Mouse (Mus musculus) neural tube, embryonic 15.5 days (tissue): ENCODE results near the gene C1ql4. TPM values are rescaled to one million over a fixed set of nuclear protein-coding genes. Genes with fewer than 3 reads are reported as not detected.

ENCODE experiments used
- ATAC-seq: fragments of 200-750 bp; cut with Nextera tagmentation; 2 replicates; pipeline ENCODE4 v1.8.0; 2017; ENCODE audit warnings: mild to moderate bottlenecking, moderate TSS enrichment, moderate library complexity; ENCODE audit not compliant: low FRiP score
- H3K27ac ChIP-seq: fragments of 300-500 bp; sonication (generic); replicated peaks from 2 replicates; pipeline ENCODE4 v1.5.1; 2015; ENCODE audit warnings: mild to moderate bottlenecking, inconsistent platforms
- H3K27me3 ChIP-seq: fragments of 300-500 bp; sonication (generic); replicated peaks from 2 replicates; pipeline ENCODE4 v1.6.1; 2015; ENCODE audit warnings: inconsistent platforms
- H3K36me3 ChIP-seq: fragments of 300-500 bp; sonication (generic); 2 replicates; pipeline ENCODE4 v1.6.1; 2015; ENCODE audit warnings: inconsistent platforms
- H3K4me1 ChIP-seq: fragments of 300-500 bp; sonication (generic); 2 replicates; pipeline ENCODE4 v1.6.1; 2015; ENCODE audit warnings: inconsistent platforms
- H3K4me2 ChIP-seq: fragments of 300-500 bp; sonication (generic); 2 replicates; pipeline ENCODE4 v1.6.1; 2015; ENCODE audit warnings: inconsistent platforms, mild to moderate bottlenecking, moderate library complexity
- H3K4me3 ChIP-seq: fragments of 300-500 bp; sonication (generic); replicated peaks from 2 replicates; pipeline ENCODE4 v1.5.1; 2015; ENCODE audit warnings: mild to moderate bottlenecking, inconsistent platforms
- H3K9ac ChIP-seq: fragments of 300-500 bp; sonication (generic); replicated peaks from 2 replicates; pipeline ENCODE4 v1.6.1; 2015; ENCODE audit warnings: mild to moderate bottlenecking, inconsistent platforms
- H3K9me3 ChIP-seq: fragments of 300-500 bp; sonication (generic); replicated peaks from 2 replicates; pipeline ENCODE4 v1.6.1; 2016; ENCODE audit warnings: inconsistent platforms
- WGBS: fragments of 180-500 bp; shearing (Covaris S2); methylation state at CpG from one replicate; pipeline ENCODE4 v1.1.7; 2015; ENCODE audit warnings: mixed read lengths; 5-methylcytosine and 5-hydroxymethylcytosine counted together
- polyA plus RNA-seq: library from polyadenylated mRNA; unstranded; fragments of >200 nt; fragmentation: Nextera tagmentation; extraction: Ambion mirVana; gene quantifications from 2 replicates; pipeline ENCODE4 v1.2.1, GENCODE M21; 2015

The C1ql4 gene
- polyA plus RNA-seq, 1 experiment from 2014 or later, result 3.6 TPM

GRCm38 (mm10) chr15:99115065-99115423 is 27.4 kb upstream of the C1ql4 start:
- Histone ChIP-seq H3K36me3 (no peaks in the 10 kb centered on the region), H3K9me3 (no peaks in the 10 kb centered on the region), H3K4me1 (peaks cover 4% of the 10 kb centered on the region; the same call in 1 of the 2 replicates), H3K27ac (no peak overlapping the region), H3K27me3 (no peaks in the 10 kb centered on the region), H3K4me2 (no peak overlapping the region), H3K9ac (no peak overlapping the region), H3K4me3 (no peak overlapping the region)
- 88% methylated on average over 7 of the region's 7 CpGs for WGBS
- no peak for ATAC-seq

- no peaks in the 10 kb centered on the region for H3K36me3 ChIP-seq
- H3K4me1 ChIP-seq, result peaks cover 4% of the 10 kb centered on the region; the same call in 1 of the 2 replicates
- no peak for ATAC-seq
- H3K27me3 ChIP-seq, result no peaks in the 10 kb centered on the region
- H3K4me2 ChIP-seq, result no peak overlapping the region
- H3K9me3 ChIP-seq, result no peaks in the 10 kb centered on the region
- no peak overlapping the region for H3K4me3 ChIP-seq
- H3K9ac ChIP-seq, result no peak overlapping the region
- no peak overlapping the region for H3K27ac ChIP-seq
- 44% methylated on average over 14 of the region's 14 CpGs for WGBS
Observed at GRCm38 (mm10) chr15:99114312-99115064, 26.9 kb upstream of the C1ql4 start.

- Histone ChIP-seq H3K4me3 (no peak overlapping the region), H3K4me1 (peaks cover 4% of the 10 kb centered on the region; the same call in 1 of the 2 replicates), H3K9ac (no peak overlapping the region), H3K4me2 (peak overlapping the region; percentile 25), H3K27ac (no peak overlapping the region), H3K36me3 (no peaks in the 10 kb centered on the region), H3K9me3 (no peaks in the 10 kb centered on the region), H3K27me3 (no peaks in the 10 kb centered on the region)
- WGBS, result 8% methylated on average over 9 of the region's 9 CpGs
- no peak for ATAC-seq
Observed at GRCm38 (mm10) chr15:99113396-99113975, 25.9 kb upstream of the C1ql4 start.

GRCm38 (mm10) chr15:99112843-99113395 is 25.3 kb upstream of the C1ql4 start:
- no peak overlapping the region for H3K9ac ChIP-seq
- 32% methylated on average over 11 of the region's 11 CpGs for WGBS
- H3K4me3 ChIP-seq, result no peak overlapping the region
- H3K27me3 ChIP-seq, result no peaks in the 10 kb centered on the region
- no peak for ATAC-seq
- peaks cover 4% of the 10 kb centered on the region; the same call in 1 of the 2 replicates for H3K4me1 ChIP-seq
- H3K36me3 ChIP-seq, result no peaks in the 10 kb centered on the region
- H3K27ac ChIP-seq, result no peak overlapping the region
- no peaks in the 10 kb centered on the region for H3K9me3 ChIP-seq
- H3K4me2 ChIP-seq, result peak overlapping the region; percentile 25

- Histone ChIP-seq H3K36me3 (no peaks in the 10 kb centered on the region), H3K4me2 (no peak overlapping the region), H3K4me1 (peaks cover 4% of the 10 kb centered on the region; the same call in 1 of the 2 replicates), H3K27me3 (no peaks in the 10 kb centered on the region), H3K4me3 (no peak overlapping the region), H3K27ac (no peak overlapping the region), H3K9ac (no peak overlapping the region), H3K9me3 (no peaks in the 10 kb centered on the region)
- ATAC-seq, result no peak
- WGBS, result 77% methylated on average over 4 of the region's 4 CpGs
Observed at GRCm38 (mm10) chr15:99111809-99112208, 24.2 kb upstream of the C1ql4 start.

GRCm38 (mm10) chr15:99111139-99111538 is 23.5 kb upstream of the C1ql4 start:
- Histone ChIP-seq H3K4me3 (no peak overlapping the region), H3K9me3 (no peaks in the 10 kb centered on the region), H3K27me3 (no peaks in the 10 kb centered on the region), H3K9ac (no peak overlapping the region), H3K36me3 (no peaks in the 10 kb centered on the region), H3K27ac (no peak overlapping the region), H3K4me1 (peaks cover 4% of the 10 kb centered on the region; the same call in 1 of the 2 replicates), H3K4me2 (no peak overlapping the region)
- 92% methylated on average over 3 of the region's 3 CpGs for WGBS
- no peak for ATAC-seq

GRCm38 (mm10) chr15:99107866-99108265 is 20.2 kb upstream of the C1ql4 start:
- H3K9ac ChIP-seq, result no peak overlapping the region
- no peak overlapping the region for H3K27ac ChIP-seq
- H3K4me3 ChIP-seq, result no peak overlapping the region
- WGBS, result 84% methylated on average over 3 of the region's 3 CpGs
- H3K4me1 ChIP-seq, result no peaks in the 10 kb centered on the region
- H3K27me3 ChIP-seq, result no peaks in the 10 kb centered on the region
- no peak for ATAC-seq
- no peak overlapping the region for H3K4me2 ChIP-seq
- H3K36me3 ChIP-seq, result no peaks in the 10 kb centered on the region
- no peaks in the 10 kb centered on the region for H3K9me3 ChIP-seq

GRCm38 (mm10) chr15:99105238-99105637 is 17.6 kb upstream of the C1ql4 start:
- no peak for ATAC-seq
- H3K4me2 ChIP-seq, result no peak overlapping the region
- no peaks in the 10 kb centered on the region for H3K4me1 ChIP-seq
- peaks cover 12% of the 10 kb centered on the region; the same call in 1 of the 2 replicates for H3K27me3 ChIP-seq
- H3K4me3 ChIP-seq, result no peak overlapping the region
- no peak overlapping the region for H3K27ac ChIP-seq
- H3K9me3 ChIP-seq, result no peaks in the 10 kb centered on the region
- 47% methylated on average over 7 of the region's 7 CpGs for WGBS
- no peak overlapping the region for H3K9ac ChIP-seq
- H3K36me3 ChIP-seq, result no peaks in the 10 kb centered on the region

GRCm38 (mm10) chr15:99099984-99100383 is 12.4 kb upstream of the C1ql4 start:
- Histone ChIP-seq H3K4me3 (no peak overlapping the region), H3K4me2 (no peak overlapping the region), H3K4me1 (peaks cover 38% of the 10 kb centered on the region), H3K27me3 (peaks cover 63% of the 10 kb centered on the region), H3K9me3 (no peaks in the 10 kb centered on the region), H3K9ac (no peak overlapping the region), H3K36me3 (no peaks in the 10 kb centered on the region), H3K27ac (no peak overlapping the region)
- WGBS, result 49% methylated on average over 3 of the region's 3 CpGs
- ATAC-seq, result no peak

- Histone ChIP-seq H3K4me1 (peaks cover 45% of the 10 kb centered on the region), H3K27me3 (peaks cover 69% of the 10 kb centered on the region), H3K27ac (no peak overlapping the region), H3K36me3 (no peaks in the 10 kb centered on the region), H3K4me2 (peak overlapping the region; percentile 83), H3K9me3 (no peaks in the 10 kb centered on the region), H3K4me3 (0 out of 2 replicates have a peak overlapping the region, but pooled peaks have one; percentile 1), H3K9ac (no peak overlapping the region)
- no peak for ATAC-seq
- 2% methylated on average over 15 of the region's 15 CpGs for WGBS
Observed at GRCm38 (mm10) chr15:99099139-99099556, 11.5 kb upstream of the C1ql4 start.

- WGBS, result 4% methylated on average over 9 of the region's 9 CpGs
- H3K27me3 ChIP-seq, result peaks cover 69% of the 10 kb centered on the region
- peak overlapping the region; percentile 83 for H3K4me2 ChIP-seq
- peak overlapping the region; percentile 33; the same call in 1 of the 2 replicates for H3K4me3 ChIP-seq
- peaks cover 50% of the 10 kb centered on the region for H3K4me1 ChIP-seq
- H3K9me3 ChIP-seq, result no peaks in the 10 kb centered on the region
- no peaks in the 10 kb centered on the region for H3K36me3 ChIP-seq
- H3K9ac ChIP-seq, result no peak overlapping the region
- no peak overlapping the region for H3K27ac ChIP-seq
- no peak for ATAC-seq
Observed at GRCm38 (mm10) chr15:99098493-99098861, 10.9 kb upstream of the C1ql4 start.
